Mouse (Mus musculus) CH12F3 (cell line): Measurements from ENCODE around the gene Gm7579.
"Not testable (repeated sequence)": the region's sequence is repeated elsewhere in the genome, so short reads cannot be mapped to it uniquely, and the experiment has no call there.

ENCODE experiments used
- in situ Hi-C: fragments of 300-500 bp; cut with MboI; formaldehyde crosslinking; loops from 2 replicates; pipeline ENCODE4 v1.14.3; 2020; ENCODE audit warnings: low sequenced_read_pairs

The Gm7579 gene

DNA sequence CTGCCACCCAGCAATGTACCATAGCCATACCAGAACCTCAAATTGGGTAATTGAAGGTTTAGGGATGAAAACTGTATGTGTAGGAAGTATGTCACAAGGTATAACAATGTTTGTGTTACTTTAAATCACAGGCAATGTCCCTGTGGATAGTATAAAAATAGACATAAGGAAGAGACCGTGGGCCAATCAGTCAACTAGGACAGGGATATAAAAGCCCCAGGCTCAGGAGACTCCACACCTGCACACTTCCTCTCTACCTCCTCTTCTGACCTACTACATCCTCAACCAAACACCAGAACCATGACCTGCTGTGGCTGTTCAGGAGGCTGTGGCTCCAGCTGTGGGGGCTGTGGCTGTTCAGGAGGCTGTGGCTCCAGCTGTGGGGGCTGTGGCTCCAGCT, at the start of gene Gm7579:
Gene Gm7579, plus strand, starts transcription at position 301 of the 400 bp plus-strand sequence.
- in situ Hi-C loops, result no loop called here

DNA sequence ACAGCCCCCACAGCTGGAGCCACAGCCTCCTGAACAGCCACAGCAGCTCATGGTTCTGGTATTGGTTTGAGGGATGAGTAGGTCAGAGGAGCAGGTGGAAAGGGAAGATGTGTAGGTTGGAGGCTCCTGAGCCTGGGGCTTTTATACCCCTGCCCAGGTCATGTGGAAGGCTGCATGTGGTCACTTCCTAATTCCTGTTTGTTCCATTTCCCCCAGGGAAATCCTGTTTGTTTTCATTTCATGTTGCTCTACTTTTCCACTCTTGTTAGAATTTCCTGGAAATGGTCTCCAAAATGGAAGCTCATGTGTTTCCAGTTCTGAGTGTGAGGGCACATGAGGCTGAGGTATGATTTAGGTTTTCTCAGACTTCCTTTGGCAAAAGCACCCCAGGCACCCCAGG, 46.0 kb upstream of the Gm7579 start, which contains the start of gene Gm4553:
Gene Gm4553, minus strand, starts transcription at position 101 of the 400 bp plus-strand sequence.
- in situ Hi-C loops, result not testable (repeated sequence)

DNA sequence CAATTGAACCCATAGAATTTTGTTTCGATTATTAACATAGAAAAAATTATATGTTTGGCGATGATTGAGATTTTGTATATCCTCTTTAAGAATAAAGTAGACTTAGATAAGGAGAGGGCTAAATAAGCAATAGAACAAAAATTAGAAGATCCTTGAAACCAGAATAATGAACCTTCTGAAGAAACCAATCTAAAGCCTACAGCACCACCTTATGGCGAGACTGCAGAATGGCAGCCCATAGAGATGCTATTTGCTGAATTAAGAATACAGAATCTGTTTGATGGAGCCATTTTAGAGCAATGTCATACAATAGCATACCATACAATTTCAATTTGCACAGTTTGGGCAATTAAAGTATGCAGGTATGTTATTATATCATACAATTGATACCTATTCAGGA, 41.8 kb upstream of the Gm7579 start:
- in situ Hi-C loops, result no loop called here

DNA sequence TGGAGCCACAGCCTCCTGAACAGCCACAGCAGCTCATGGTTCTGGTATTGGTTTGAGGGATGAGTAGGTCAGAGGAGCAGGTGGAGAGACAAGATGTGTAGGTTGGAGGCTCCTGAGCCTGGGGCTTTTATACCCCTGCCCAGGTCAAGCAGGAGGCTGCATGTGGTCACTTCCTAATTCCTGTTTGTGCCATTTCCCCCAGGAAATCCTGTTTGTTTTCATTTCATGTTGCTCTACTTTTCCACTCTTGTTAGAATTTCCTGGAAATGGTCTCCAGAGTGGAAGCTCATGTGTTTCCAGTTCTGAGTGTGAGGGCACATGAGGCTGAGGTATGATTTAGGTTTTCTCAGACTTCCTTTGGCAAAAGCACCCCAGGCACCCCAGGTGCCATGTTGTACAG, 35.8 kb upstream of the Gm7579 start, which contains the start of gene Krtap5-2:
Gene Krtap5-2, minus strand, starts transcription at position 101 of the 400 bp plus-strand sequence.
- in situ Hi-C loops, result not testable (repeated sequence)

DNA sequence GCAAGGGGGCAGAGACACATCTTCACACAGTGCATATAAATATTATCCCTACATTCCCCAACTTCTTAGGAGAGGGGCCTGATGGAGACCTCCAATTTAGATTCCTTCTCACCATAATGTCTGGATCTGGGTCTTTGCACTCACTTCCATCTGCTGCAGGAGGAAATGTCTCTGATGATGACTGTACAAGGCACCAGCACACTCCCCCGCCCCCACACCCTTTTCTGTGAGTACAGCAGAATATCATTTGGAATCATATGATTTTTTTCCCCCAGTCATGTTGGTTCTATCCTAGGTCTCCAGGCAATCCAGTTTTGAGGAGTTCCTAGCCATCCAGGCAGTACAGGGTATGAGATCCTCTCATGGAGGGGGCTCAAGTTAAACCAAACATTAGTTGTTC, 33.0 kb upstream of the Gm7579 start:
- in situ Hi-C loops, result no loop called here

DNA sequence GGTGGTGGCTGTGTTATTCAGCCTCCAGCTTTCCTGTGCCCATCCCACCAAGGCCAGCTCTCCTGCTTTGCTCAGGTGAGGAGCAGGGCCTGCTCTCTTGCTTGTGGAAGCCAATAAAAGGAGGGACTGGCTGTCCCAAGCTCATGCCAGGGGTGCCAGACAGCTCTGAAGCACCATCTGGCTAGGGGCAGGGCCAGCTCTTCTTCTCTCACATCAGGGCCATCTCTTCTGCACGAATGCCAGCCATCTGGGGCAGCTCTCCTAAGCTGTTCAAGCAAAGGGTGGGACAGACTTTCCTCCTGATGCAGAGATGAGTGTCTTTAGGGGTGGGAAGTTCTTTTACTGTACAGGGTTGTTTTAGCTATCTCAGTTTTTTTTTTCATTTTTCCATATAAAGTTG, 30.6 kb upstream of the Gm7579 start:
- in situ Hi-C loops, result no loop called here

DNA sequence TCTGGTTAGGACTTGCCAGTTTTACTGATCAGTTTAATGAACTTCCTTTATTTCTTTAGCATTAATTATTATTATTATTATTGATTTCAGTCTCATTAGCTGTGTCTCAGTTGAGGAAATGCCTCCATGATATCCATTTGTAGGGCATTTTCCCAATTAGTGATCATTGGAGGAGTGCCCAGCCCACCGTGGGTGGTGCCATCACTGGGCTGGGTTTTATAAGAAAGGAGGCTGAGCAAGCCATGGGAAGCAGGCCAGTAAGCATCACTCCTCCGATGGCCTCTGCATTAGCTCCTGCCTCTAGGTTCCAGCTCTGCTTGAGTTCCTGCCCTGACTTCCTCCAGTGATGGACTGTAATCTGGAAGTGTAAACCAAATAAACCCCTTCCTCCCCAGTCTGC, 23.5 kb upstream of the Gm7579 start:
- in situ Hi-C loops, result no loop called here

DNA sequence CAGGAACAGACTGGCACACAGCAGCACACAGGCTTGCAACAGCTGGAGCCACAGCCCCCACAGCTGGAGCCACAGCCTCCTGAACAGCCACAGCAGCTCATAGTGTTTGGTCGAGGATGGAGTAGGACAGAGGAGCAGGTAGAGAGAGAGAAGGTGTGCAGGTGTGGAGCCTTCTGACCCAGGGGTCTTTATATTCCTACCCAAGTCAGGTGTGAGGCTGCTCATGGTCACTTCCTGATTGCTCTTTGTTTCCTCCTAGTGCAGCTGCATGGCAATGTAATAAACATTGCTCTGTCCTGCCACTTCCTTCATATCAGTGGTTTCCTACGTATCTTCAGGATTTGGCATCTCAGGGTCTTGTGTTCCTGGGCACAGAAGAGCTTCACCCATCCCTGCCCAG, 21.4 kb upstream of the Gm7579 start, which contains the start of gene Gm10153:
Gene Gm10153, minus strand, starts transcription at position 101 of the 400 bp plus-strand sequence.
- in situ Hi-C loops, result no loop called here

DNA sequence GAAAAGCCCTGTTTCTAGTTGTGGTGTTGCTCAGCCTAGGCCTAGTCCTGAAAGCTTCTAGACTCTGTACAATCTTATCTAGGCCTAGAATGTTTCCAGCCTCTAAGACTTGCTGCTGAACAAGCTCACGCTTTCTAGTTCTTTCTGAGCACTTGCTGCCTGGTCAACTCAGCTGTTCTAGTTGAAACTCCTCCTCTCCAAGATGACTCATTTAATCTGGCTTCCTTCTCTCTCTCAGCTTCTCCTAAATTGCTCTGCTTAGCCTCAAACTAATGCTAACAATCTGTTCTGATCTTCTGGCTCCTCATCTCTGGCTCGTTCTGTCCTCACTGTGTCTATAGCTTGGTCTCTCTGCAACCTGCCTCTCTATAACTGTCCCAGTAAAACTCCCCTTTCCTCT, 12.9 kb upstream of the Gm7579 start:
- in situ Hi-C loops, result no loop called here

DNA sequence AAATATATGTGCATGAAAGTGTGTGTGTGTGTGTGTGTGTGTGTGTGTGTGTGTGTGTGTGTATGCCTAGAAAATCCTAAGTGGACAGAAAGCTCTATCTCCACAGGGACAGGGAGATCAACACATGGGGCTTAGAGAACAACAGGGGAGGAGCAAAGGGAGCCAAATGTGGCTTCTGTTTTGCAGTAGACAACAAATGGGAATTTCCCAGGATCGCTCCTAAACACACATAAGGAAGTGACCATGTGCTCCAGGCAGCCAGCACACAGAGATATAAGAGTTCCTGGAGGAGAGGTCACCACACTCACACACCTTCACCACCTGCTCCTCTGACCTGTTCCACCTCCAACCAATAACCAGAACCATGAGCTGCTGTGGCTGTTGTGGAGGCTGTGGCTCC, 10.6 kb upstream of the Gm7579 start, which contains the start of gene Krtap5-3:
Gene Krtap5-3, plus strand, starts transcription at position 301 of the 400 bp plus-strand sequence.
- in situ Hi-C loops, result no loop called here

DNA sequence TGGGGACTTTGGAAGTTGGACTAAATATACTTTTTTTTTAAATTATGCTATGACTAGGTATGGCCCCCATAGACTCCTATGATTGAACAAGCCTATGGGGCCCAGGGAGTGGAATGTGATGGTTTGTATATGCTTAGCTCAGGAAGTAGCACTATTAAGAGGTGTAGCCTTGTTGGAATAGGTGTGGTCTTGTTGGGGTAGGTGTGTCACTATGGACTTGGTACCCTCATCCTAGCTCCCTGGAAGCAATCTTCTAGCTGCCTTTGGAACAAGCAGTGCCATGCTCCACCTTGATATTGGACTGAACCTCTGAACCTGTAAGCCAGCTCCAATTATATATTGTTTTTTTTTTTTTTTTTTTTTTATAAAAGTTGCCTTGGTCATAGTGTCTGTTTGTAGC, 6.2 kb upstream of the Gm7579 start:
- in situ Hi-C loops, result no loop called here

DNA sequence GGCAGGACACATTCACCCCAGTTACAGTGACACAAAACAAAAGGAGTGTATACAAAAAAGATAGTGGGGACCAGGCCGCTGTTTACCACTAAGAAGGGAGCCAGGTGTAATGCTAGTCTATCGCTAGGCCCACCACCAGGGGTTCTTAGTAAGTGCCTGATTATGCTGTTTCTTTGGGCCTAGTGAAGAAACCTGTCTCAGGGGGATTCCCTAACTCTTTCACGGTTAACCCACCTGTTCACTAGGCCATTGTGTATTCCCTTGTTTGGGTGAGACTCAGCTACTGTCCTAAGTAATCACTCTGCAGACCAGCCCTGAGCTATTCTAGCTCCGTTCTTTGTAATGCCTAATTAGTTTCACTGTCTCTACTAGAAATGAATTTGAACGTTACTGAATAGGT, 4.8 kb upstream of the Gm7579 start:
- in situ Hi-C loops, result not testable (repeated sequence)

DNA sequence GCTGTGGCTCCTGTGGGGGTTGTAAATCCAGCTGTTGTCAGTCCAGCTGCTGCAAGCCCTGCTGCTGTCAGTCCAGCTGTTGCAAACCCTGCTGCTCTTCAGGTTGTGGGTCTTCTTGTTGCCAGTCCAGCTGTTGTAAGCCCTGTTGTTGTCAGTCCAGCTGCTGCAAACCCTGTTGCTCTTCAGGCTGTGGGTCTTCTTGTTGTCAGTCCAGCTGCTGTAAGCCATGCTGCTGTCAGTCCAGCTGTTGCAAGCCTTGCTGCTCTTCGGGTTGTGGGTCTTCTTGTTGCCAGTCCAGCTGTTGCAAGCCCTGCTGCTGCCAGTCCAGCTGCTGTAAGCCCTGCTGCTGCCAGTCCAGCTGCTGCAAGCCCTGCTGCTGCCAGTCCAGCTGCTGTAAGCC, 477 bp downstream of the Gm7579 start:
- in situ Hi-C loops, result not testable (repeated sequence)

DNA sequence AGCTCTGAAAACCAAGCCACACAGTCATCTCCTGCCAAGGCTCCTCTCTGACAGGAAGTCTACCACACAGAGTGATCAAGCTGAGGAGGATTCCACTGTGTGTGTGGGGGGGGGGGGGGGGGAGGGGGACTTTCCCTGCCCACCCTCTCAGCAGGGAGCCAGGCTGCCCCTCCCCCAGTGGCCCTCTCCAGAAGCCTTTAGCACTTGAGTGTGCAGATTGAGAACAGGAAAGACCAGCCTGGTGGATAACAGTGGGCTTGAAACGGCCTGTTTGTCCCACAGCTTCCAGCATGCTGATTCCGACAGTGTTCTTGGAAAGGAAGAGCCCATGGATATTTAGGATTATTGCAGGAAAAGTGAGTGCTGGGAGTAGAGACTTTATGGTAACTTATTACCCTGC, 12.9 kb downstream of the Gm7579 start:
- in situ Hi-C loops, result no loop called here

DNA sequence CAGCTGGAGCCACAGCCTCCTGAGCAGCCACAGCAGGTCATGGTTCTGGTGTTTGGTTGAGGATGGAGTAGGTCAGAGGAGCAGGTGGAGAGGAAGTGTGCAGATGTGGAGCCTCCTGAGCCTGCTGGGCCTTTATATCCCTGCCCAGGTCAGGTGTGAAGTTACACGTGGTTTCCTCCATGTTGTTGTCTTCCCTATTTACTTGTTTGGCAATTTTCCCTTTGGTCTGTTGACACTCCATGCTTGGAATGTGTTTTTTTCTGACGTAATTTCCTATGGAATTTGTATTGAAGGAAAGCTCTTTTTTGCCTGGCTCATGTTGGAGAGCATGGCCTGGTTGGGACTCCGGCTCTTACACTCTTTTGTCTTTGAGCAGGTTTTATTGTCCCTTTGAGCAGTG, 18.2 kb downstream of the Gm7579 start, which contains the start of gene Krtap5-5:
Gene Krtap5-5, minus strand, starts transcription at position 101 of the 400 bp plus-strand sequence.
- in situ Hi-C loops, result not testable (repeated sequence)

DNA sequence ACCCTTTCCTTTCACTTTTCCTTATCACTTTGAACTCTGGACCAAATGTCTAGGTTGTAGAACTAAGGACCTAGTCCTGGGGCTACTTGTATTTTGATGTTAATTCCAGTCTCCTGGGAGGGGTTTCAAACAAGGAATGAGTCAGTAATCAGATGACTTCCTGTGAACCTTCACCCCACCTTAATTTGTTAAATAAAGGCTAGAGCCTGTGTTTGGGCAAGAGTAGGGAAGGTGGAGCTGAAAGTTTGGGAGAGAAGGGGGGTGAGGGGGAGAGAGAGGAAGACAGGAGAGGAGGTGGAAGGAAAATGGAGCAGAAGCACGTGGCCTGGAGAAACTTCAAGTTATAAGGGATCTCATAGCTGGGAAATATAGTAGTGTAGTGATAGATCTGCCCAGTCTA, 19.9 kb downstream of the Gm7579 start:
- in situ Hi-C loops, result no loop called here

DNA sequence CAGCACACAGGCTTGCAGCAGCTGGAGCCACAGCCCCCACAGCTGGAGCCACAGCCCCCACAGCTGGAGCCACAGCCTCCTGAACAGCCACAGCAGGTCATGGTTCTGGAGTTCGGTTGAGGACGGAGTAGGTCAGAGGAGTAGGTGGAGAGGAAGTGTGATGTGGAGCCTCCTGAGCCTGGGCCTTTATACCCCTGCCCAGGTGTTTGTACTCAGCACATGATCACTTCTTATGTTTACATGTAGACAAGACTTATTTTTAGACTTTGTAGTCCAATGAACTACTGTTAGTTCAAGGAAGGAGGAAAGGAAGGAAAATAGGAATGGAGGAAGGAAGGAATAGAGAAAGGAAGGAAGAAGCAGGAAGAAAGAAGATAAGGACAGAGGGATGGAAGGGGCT, 29.3 kb downstream of the Gm7579 start, which contains the start of gene Gm40460:
Gene Gm40460, minus strand, starts transcription at position 101 of the 400 bp plus-strand sequence.
- in situ Hi-C loops, result no loop called here

DNA sequence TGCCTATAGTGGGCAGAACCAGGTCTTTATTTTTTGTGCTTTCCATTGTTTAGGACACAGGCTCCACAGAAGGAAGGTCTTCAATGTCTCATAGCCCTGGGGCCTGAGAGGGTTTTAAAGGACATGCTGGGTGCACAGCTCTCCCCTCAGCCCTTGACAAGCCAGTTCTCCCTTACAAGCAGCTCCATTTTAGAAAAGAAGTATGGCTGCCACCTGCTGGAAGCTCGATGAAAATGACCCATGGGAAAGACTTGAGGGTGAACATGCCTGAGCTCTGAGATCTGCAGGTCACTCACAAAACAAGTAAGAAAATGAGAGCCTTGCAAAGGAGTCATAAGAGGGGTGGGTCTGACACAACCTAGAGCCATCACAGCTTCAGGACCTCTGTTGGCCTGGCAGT, 38.2 kb downstream of the Gm7579 start:
- in situ Hi-C loops, result no loop called here

DNA sequence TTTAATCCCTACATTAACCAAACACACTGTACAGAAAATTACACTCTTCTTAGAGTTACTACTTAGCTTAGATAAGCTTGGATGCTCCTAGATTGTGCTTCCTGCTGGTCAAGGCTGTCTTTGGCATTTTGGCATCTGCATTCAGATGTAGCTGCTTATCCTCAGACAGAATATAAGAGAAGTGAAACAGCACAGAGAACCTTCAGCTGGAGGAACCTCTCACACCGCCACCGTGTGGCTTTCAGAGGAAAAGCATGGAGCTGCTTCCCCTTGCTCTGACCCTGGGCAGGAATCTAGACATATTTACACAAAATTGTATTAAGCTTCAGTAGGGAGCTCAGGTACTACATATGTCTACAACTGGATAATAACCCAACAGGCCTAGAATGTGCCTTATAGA, 43.9 kb downstream of the Gm7579 start:
- in situ Hi-C loops, result no loop called here

DNA sequence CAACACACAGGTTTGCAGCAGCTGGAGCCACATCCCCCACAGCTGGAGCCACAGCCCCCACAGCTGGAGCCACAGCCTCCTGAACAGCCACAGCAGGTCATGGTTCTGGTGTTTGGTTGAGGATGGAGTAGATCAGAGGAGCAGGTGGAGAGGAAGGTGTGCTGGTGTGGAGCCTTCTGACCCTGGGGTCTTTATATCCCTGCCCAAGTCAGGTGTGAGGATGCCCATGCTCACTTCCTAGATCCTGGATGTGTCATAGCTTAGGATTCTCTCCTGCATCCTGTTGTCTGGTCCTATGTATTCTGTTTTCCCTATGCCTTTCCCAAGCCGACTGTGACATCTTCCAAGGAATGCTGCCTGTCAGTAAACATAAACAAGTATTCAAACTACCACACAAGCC, 46.6 kb downstream of the Gm7579 start, which contains the start of gene Gm2431:
Gene Gm2431, minus strand, starts transcription at position 101 of the 400 bp plus-strand sequence.
- in situ Hi-C loops, result not testable (repeated sequence)
